Mouse (Mus musculus) neural tube, embryonic 11.5 days (tissue): ENCODE measurements around the gene Defa22. TPM values are rescaled to one million over a fixed set of nuclear protein-coding genes. Genes with fewer than 3 reads are reported as not detected.
"Not testable (repeated sequence)": the region's sequence is repeated elsewhere in the genome, so short reads cannot be mapped to it uniquely, and the experiment has no call there.

ENCODE experiments used
- ATAC-seq: fragments of 200-750 bp; cut with Nextera tagmentation; 2 replicates; pipeline ENCODE4 v1.8.0; 2017; ENCODE audit warnings: moderate number of reproducible peaks, mild to moderate bottlenecking, moderate TSS enrichment, moderate library complexity; ENCODE audit not compliant: insufficient read depth, low FRiP score, low TSS enrichment
- DNase-seq: peaks from one replicate; pipeline ENCODE4 v3.0.0-alpha.2; 2015; ENCODE audit warnings: low spot score
- H3K27ac ChIP-seq: fragments of 300-500 bp; sonication (generic); 2 replicates; pipeline ENCODE4 v1.5.1; 2014; ENCODE audit warnings: low read depth, mild to moderate bottlenecking, low read length
- H3K27me3 ChIP-seq: fragments of 300-500 bp; sonication (generic); 2 replicates; pipeline ENCODE4 v1.6.1; 2014; ENCODE audit warnings: mild to moderate bottlenecking, low read length, mixed read lengths; ENCODE audit not compliant: control insufficient read depth, insufficient read depth
- H3K36me3 ChIP-seq: fragments of 300-500 bp; sonication (generic); 2 replicates; pipeline ENCODE4 v1.6.1; 2014; ENCODE audit warnings: mild to moderate bottlenecking, low read length, moderate library complexity, mixed read lengths; ENCODE audit not compliant: control insufficient read depth, insufficient read depth
- H3K4me1 ChIP-seq: fragments of 300-500 bp; sonication (generic); 2 replicates; pipeline ENCODE4 v1.6.1; 2014; ENCODE audit warnings: low read length, mixed read lengths; ENCODE audit not compliant: control insufficient read depth, insufficient read depth
- H3K4me2 ChIP-seq: fragments of 300-500 bp; sonication (generic); 2 replicates; pipeline ENCODE4 v1.6.1; 2014; ENCODE audit warnings: low read depth, mild to moderate bottlenecking, moderate library complexity
- H3K4me3 ChIP-seq: fragments of 300-500 bp; sonication (generic); 2 replicates; pipeline ENCODE4 v1.5.1; 2014; ENCODE audit warnings: low read depth, low read length
- H3K9ac ChIP-seq: fragments of 300-500 bp; sonication (generic); 2 replicates; pipeline ENCODE4 v1.6.1; 2014; ENCODE audit warnings: mild to moderate bottlenecking, low read length
- H3K9me3 ChIP-seq: fragments of 300-500 bp; sonication (generic); 2 replicates; pipeline ENCODE4 v1.6.1; 2016; ENCODE audit warnings: low read length; ENCODE audit not compliant: control insufficient read depth
- WGBS: fragments of 180-500 bp; shearing (Covaris S2); extraction: QIAGEN DNeasy Blood & Tissue Kit; methylation state at CpG from one replicate; pipeline ENCODE4 v1.1.7; 2014; 5-methylcytosine and 5-hydroxymethylcytosine counted together
- polyA plus RNA-seq: library from polyadenylated mRNA; unstranded; fragments of >200 nt; fragmentation: Nextera tagmentation; extraction: Ambion mirVana; gene quantifications from 2 replicates; pipeline ENCODE4 v1.2.1, GENCODE M21; 2014

Defa22 gene
- not detected in 2 replicates for polyA plus RNA-seq

GRCm38 (mm10) chr8:21161977-21162376 lies at the start of gene Defa22:
Gene Defa22 (plus strand): TSS chr8:21162277.
- ATAC-seq, H3K4me3 ChIP-seq, H3K27me3 ChIP-seq, H3K4me2 ChIP-seq, H3K9me3 ChIP-seq, H3K9ac ChIP-seq, DNase-seq, H3K36me3 ChIP-seq, H3K4me1 ChIP-seq, H3K27ac ChIP-seq: not testable (repeated sequence)
- no CpG with 5 or more reads among the region's 1 CpGs for WGBS

- not testable (repeated sequence) for DNase-seq, ATAC-seq, H3K36me3 ChIP-seq, H3K9me3 ChIP-seq, H3K4me3 ChIP-seq, H3K4me1 ChIP-seq, H3K27me3 ChIP-seq, H3K4me2 ChIP-seq, H3K27ac ChIP-seq, H3K9ac ChIP-seq
- WGBS: 53% methylated on average over 3 of the region's 3 CpGs
Observed at GRCm38 (mm10) chr8:21134342-21134741, 27.7 kb upstream of the Defa22 start, which contains the start of gene Defa30. Gene Defa30 (plus strand): TSS chr8:21134642.

- ATAC-seq: not testable (repeated sequence)
- WGBS: no CpG with 5 or more reads among the region's 1 CpGs
Observed at GRCm38 (mm10) chr8:21191314-21191713, 29.2 kb downstream of the Defa22 start, which contains the start of gene Defa31. Gene Defa31 (plus strand): TSS chr8:21191614.

GRCm38 (mm10) chr8:21201261-21201660 lies 39.2 kb downstream of the Defa22 start, which contains the start of gene Gm15293:
Gene Gm15293 (plus strand): TSS chr8:21201561.
- H3K4me3 ChIP-seq, DNase-seq, ATAC-seq, H3K27me3 ChIP-seq, H3K4me1 ChIP-seq, H3K27ac ChIP-seq, H3K9ac ChIP-seq, H3K4me2 ChIP-seq, H3K9me3 ChIP-seq, H3K36me3 ChIP-seq: not testable (repeated sequence)
- WGBS: no CpG with 5 or more reads among the region's 1 CpGs

More at GRCm38 (mm10) chr8:21191314-21191713, 29.2 kb downstream of the Defa22 start, which contains the start of gene Defa31:
- DNase-seq, H3K4me2 ChIP-seq, H3K9ac ChIP-seq, H3K4me1 ChIP-seq, H3K27me3 ChIP-seq, H3K27ac ChIP-seq, H3K9me3 ChIP-seq, H3K36me3 ChIP-seq, H3K4me3 ChIP-seq: not testable (repeated sequence)

Other genes with a start within 250 kb of the Defa22 start
- not detected in 2 replicates for gene Gm6040, start 240.2 kb upstream of the Defa22 start, polyA plus RNA-seq
- gene AY761185, start 217.6 kb upstream of the Defa22 start, polyA plus RNA-seq: not detected in 2 replicates
- not detected in 2 replicates for gene Defa21, start 136.7 kb upstream of the Defa22 start, polyA plus RNA-seq
- gene Defa23, start 107.2 kb upstream of the Defa22 start, polyA plus RNA-seq: not detected in 2 replicates
- not detected in 2 replicates for gene Defa35, start 97.2 kb upstream of the Defa22 start, polyA plus RNA-seq
- not detected in 2 replicates for gene Defa25, start 77.8 kb upstream of the Defa22 start, polyA plus RNA-seq
- not detected in 2 replicates for gene Gm14851, start 66.2 kb upstream of the Defa22 start, polyA plus RNA-seq
- not detected in 2 replicates for gene Defa30, start 27.6 kb upstream of the Defa22 start, polyA plus RNA-seq
- not detected in 2 replicates for gene Defa31, start 29.3 kb downstream of the Defa22 start, polyA plus RNA-seq
- not detected in 2 replicates for gene Gm15293, start 39.3 kb downstream of the Defa22 start, polyA plus RNA-seq
- gene Gm15292, start 87.5 kb downstream of the Defa22 start, polyA plus RNA-seq: not detected in 2 replicates
- not detected in 2 replicates for gene Defa27, start 153.3 kb downstream of the Defa22 start, polyA plus RNA-seq
- not detected in 2 replicates for gene Defa29, start 164.7 kb downstream of the Defa22 start, polyA plus RNA-seq
- gene Defa2, start 216.2 kb downstream of the Defa22 start, polyA plus RNA-seq: not detected in 2 replicates
- not detected in 2 replicates for gene Defa33, start 229.5 kb downstream of the Defa22 start, polyA plus RNA-seq